Mouse (Mus musculus) 3T3-L1 (cell line): ENCODE measurements around the gene Wfdc21.

Experiments used
- DNase-seq: peaks from one replicate; pipeline ENCODE4 v3.0.0-alpha.2; 2015; ENCODE audit warnings: low read depth, low spot score

Gene Wfdc21

DNA sequence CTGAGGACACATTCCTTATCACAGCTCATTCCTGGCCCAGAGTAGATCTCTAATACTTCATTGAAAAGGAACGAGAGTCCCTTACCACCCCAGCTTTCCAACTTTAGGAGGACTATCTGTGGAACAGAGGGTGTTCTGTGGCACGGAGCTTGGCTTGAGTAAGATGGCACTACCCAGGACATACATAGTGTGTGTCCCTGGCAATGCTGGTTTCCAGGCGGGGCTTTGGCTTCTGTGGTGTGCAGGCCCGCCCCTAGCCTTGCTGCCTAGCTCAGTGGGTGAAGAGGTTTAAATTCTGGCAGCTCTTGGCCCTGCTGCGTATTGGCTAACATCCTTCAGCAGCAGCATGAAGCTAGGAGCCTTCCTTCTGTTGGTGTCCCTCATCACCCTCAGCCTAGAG, at the start of gene Wfdc21:
Gene Wfdc21, plus strand, starts transcription at position 260 of the 400 bp plus-strand sequence.
- no peak for DNase-seq

DNA sequence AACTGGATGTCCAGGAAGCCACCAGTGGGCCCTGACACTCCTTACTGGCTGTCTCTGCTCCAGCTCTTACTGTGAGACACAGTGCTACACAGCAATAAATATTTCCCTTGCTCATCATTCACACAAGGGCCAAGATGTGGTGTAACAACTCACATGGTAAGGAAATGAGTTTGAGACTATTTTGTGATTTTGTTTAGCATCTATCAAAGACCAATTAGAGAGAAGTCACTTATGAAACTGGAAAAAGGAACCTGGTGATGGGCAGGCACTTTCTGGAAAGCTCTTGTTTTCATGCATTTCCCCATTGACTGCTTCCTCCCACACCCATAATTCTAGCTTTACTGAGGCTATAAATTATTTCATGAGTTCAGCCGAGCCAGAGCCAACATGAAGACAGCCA, 43.0 kb upstream of the Wfdc21 start, which contains the start of gene Wfdc17:
Gene Wfdc17, plus strand, starts transcription at position 287 of the 400 bp plus-strand sequence.
- DNase-seq: no peak

DNA sequence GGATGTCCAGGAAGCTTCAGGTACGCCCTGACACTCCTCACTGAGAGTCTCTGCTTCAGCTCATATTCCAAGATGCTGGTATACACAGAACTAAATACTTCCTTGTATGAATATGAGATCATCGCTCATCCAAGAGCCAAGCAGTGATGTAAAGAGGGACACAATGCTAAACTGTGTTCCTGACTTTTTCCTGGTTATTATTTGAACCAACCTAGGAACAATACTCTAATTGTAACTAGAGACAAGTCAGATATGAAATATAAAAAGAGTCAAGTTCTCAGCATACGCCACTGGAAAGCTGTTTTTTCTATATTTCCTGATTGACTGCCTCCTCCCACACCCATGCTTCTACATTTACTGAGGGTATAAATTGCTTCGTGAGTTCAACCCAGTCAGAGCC, 38.0 kb upstream of the Wfdc21 start, which contains the start of gene Wfdc18:
Gene Wfdc18, plus strand, starts transcription at position 301 of the 400 bp plus-strand sequence.
- DNase-seq: no peak

DNA sequence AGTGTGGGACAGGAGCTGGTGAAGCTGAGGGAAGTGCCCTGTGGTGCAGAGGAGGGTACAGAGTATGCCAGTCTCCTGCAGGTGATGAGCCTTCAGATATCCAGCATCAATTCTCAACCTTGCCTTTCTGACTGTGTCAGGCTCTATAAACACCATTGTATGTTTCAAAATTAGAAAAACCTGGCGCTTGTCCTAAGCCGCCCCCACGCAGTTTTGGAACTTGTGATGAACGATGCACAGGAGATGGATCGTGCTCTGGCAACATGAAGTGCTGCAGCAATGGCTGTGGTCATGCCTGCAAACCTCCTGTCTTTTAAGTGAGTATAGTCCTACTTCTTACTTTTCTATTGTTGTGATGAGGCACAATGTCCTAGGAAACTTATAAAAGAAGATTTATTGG, 37.1 kb upstream of the Wfdc21 start:
- DNase-seq: no peak

DNA sequence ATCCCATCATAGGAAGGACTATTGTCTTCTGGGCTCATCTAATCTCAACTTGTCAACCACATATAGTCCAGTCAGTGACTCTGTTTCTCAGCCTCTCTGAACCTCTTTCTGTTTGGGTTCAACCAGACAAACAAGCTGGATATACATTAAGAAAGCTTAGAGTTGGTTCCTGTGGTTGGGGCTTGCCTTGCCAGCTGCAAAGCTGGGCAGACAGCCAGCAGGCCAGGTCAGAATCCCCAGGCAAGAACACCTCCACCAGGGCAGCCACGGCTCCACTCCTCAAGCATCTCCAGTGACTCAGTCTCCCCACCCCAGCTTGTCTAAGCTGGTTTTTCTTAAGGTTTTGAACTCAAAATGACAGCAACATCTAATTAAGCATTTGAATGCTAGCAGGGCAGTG, 34.1 kb upstream of the Wfdc21 start:
- peak; percentile 38 for DNase-seq

DNA sequence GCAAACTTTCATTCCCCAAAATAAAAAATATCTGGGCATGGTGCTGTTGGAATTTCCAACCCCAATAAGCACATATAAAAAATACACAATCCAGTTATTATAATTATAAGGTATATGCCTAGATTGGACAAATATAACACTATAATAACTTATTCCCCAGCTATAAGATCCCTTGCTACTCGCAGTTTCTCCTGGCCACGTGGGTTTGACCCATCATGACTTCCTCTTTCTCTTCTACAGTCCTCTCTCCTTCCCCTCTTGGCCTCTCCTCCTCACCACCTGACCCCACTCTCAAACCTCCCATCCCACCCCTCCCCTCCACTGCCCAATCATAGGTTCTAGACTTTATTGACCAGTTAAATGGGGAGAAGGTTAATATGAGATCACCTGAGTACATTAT, 32.8 kb upstream of the Wfdc21 start:
- no peak for DNase-seq

DNA sequence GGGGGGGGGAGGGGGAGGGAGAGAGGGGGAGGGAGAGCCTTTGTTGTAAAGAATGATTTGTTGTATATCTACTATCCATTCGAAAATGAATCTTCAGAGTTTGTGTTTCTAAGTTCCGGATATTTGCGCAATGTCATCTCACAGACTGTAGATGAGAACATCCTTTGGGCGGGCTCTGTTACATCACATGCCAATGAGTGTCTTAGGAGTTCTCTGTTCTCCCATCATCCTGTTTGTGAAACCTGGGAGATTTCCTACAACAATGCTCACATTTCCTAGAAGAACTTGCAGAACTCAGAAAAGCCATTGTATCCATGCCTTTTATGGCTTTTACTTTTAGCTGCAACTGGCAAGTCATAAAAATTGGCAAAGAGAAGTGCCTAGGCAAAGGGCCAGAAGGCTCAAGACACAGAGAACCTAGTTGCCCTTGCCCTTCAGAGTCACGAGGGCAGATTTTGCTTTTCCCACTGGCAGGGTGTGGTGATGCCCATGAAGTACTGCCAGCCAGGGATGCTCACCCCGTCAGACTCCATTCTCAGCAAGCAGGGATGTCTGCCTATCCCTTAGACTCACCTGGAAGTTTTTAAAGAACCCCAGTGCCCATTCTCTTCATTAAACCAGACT, 29.6 kb upstream of the Wfdc21 start:
- peak; percentile 64 for DNase-seq

DNA sequence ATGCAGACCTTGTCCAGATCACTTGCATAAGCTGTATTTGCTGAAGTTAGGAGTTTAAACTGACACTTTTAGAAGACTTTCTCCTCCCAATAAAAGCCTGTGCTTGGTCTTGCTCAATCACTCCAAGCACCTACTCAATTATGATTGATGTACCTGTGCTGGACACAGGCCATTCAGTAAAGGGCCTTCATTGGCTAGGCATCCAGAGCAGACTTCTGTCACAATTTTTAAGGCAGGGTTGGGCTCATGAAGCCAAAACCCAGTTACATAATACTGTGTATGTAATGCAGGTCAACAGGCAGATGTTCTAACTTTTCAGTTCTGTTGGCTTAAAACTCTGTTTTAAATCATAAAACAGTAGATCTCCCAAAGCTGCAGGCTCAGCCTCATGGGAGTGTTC, 26.0 kb upstream of the Wfdc21 start:
- no peak for DNase-seq

DNA sequence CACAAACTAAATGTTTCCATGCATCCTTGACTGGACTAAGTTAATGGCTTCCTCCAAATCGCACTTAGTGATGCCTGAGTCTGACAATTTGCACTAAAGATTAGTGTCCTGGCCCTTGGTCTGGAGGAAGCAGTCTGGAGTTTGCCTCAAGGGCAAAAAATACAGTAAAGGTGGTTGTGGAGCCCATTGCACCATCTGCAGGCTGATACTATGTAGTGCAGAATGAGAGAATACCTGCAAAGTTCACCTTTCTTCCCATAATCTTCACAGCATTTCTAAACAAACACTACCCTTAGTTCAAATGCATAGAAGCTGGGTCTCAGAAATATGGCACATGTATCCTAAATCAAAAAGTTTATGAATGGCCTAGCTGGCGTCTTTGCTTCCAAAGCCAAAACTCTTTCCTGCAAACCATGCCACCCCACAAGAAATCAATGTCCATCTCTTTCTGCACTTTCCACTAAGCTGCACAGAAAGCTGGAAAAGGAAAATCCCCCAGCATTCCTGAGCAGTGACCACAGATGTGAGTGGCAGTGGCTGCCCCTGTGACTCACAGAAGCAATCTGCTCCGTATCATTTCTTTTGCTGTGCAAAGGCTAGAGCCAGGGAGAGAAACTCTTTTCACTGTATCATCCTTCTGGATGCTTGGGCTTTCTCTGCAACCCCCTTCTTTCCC, 17.8 kb upstream of the Wfdc21 start:
- peak; percentile 95 for DNase-seq

DNA sequence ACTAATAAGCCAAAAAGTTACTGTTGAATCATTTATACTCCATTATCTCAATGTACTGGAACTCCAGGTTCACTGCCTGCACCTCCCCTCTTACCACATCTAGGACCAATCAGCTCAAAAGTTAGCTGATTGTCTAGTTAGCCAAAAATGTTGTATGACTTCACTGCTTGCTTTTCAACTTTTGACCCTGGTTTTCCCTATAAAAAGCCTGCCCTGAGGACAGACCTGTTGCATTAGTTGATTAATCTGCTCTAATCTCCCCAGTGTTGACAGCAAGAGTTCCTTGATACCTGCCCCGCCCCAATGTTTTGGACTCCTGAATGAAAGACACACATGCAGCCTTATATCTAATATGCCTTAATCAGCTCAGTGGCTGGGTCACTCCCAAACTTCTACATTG, 15.6 kb upstream of the Wfdc21 start:
- DNase-seq: peak; percentile 68

DNA sequence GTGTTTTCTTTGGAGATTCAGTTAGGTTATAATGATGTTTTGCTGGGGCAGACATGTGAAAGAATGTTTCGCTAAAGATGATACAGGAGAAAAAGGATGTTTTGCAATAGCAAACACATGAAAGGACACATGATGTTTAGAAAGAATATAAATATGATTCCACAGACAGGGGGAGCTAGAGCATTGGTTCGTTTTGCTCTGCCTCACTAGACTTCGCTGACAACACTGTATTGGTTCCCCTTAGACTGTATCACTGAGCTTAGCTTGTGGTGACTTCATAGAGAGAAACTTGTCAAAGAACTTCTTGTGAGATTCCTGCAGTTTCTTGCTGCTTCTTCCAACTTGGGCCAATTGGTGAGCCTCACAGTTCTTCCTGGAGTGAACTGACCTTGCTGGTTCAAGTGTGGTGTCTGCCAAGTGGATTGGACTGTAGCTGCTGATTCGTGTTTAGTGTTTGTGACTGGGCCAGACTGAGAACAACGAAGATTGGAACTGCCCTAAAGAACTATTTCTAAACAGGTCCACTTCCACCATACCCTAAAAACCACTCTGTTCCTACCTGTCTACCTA, 13.6 kb upstream of the Wfdc21 start:
- no peak for DNase-seq

DNA sequence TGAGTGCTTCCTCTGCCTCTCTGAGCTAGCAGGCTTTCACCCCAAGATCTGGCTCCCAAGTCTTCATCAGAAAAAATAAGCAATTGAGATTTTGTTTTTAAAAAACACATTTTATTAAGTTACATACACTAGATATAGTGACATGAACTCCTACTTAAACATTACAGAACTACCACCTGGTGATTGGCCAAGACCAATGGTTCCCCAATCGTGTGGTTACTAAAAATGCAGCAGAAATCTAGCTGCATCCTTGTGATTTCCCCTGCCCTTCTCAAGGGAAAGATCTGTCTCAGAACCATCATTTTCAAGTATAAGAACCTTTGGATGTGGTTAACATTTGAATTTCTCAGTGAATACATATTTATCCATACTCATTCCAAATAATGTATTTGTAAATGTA, 12.5 kb upstream of the Wfdc21 start:
- DNase-seq: no peak

DNA sequence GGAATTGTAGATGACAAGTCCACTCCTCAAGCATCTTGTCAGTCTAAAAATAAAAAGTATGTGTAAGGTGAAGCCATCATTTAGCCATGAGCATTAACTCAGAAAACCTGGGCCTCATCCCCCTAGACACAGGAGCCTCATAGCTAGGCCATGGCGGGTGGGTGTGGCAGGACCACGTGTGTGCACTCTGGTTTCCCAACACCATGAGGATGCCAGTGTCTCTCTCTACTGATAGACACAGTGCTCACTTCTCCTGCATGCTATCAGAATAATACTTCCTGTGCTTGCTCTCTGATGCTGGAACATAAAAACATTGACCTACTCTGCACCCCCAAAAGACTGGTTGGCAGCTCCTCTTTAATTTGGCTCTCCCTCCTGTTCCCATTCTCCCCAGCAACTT, 10.9 kb upstream of the Wfdc21 start:
- DNase-seq: no peak

DNA sequence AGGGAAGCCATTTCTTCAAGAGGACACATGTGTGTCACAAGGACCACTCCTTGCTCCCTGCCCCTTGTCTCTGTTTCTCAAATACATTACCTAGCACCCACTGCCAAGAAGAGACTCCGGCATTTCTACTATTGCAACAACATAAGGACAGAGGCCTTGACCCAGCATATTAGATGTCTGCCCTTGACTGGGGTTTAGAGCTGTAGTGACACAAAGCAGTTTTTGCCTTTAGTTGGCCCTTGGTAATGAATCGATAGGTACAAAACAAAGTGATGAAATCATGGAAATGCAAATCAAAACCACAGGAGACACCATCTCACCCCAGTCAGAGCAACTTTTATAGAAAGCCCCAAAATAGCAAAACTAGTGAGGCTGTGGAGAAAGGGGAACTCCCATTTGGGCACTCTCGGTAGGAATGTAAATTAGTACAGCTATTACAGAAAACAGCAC, 9.6 kb upstream of the Wfdc21 start:
- DNase-seq: no peak

DNA sequence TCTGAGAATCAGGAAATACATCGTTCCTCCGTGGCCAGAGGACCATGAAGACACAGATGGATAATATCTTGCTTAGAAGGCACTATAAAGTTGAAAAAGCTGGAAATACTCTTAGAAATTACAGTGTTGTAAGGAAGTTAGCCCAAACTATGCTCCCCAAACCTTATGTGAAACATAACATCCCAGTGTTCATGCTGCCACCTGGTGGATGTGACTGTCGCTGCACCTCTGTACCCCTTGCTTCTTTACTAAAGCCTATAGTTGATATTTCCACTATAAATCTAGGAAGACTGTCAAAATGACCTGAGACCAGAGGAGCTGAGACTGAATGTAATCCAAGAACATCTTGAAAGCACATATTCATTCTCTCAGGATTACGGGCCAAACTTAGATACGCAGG, 7.5 kb upstream of the Wfdc21 start:
- peak; percentile 89 for DNase-seq

DNA sequence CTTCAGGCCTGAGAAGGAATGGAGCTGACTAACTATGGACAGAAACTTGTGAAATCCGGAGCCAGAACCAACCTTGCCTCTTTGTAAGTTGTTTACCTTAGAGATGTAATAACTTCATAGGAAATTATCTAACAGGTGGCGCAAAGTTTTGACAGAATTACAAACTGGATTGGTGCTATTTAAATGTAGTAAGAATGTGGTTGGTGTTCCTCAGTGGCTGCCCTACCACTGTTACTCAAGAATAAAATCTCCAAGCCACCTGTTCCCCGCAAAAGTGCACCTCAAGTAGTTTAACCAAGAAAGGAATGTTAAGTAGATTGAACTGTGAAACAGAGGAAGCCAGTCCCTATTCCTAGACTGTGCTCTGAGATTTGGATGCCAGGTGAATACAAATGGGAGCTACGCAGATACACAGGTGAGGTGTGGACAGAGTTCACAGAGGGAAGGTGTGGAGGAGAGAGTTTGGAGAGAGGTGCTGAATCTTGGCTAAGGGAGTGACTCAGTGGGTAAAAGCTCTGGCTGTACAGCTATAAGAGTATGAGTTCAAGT, 6.2 kb upstream of the Wfdc21 start:
- no peak for DNase-seq

DNA sequence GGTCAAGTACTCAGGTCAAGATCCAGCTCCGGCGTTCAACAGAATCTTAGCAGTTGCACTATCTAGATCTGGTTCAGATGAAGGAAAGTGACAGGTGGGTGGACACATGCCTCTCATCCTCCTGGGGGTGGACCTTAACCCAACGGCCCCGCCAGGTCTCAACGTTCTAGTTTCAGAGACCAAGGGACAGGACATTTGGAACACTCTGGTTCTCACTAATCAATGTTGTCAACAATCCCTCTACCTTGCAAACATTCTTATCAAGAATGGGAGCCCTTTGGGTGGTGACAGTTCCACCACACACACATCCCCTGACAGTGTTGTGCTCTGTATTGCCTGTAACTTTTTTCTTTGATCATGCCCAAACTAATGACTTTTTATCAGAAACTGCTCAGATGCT, 4.9 kb upstream of the Wfdc21 start:
- no peak for DNase-seq

DNA sequence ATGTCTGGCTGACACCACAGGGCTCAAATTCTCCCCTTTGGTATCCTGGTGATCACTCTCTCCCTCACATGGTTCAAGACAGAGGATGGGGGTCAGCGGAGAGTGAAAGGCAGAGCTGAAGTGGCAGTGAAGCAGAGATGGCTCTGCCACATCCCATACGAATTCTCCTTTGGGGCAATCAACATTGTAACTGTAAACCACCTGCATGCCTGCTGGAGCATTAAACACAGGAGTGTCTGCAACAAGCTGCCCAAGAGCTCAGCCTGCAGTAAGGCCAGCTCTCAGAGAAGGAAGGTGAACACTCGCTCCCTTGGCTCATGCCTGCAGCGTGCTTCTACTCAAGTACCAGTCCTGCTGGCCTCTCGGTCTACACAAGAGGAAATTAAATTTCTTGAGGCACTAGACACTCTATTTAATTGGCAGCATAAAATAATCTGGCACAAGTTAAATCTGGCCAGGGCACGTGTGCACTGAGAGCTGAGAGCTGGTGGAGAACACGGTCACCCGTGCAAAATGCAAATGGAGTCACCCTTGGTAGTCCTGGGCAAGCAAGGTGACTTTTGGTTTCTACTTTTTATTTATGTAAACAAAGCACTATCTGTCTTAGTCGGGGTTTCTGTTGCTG, 3.9 kb upstream of the Wfdc21 start:
- DNase-seq: no peak

DNA sequence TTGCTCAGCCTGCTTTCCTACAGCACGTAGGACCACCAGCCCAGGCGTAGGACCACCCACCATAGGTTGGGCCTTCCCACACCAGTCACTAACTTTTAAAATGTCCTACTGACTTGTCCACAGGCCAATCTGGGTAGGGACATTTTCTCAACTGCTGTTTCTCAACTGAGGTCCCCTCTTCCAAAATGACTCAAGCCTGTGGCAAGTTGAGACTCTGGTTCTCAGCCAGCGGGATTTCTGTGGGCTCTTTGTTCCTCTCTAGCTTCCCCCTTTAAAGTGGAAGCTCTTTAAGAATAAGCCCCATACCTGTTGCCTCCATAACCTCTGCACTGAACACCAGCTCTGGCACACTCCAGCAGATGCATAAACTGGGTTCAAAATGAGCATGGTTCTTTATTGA, 3.2 kb upstream of the Wfdc21 start:
- no peak for DNase-seq

DNA sequence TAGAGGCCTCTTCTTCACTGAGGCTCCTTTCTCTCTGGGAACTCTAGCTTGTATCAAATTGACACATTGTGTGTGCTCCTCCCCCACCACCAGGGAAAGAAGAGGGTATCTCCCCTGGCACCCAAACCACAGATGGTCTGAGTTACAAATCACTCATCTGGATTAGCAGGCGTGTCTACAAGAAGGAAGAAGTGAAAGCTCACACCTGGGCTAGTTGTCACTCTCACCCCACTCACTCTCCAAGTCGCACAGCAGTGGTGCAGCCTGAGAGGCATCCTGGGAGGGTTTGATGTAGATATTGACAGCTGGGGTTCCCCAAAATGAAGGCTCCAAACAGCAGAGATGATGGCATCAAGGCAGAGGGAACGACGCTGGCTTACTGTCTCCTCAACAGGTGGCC, 588 bp upstream of the Wfdc21 start:
- DNase-seq: no peak

DNA sequence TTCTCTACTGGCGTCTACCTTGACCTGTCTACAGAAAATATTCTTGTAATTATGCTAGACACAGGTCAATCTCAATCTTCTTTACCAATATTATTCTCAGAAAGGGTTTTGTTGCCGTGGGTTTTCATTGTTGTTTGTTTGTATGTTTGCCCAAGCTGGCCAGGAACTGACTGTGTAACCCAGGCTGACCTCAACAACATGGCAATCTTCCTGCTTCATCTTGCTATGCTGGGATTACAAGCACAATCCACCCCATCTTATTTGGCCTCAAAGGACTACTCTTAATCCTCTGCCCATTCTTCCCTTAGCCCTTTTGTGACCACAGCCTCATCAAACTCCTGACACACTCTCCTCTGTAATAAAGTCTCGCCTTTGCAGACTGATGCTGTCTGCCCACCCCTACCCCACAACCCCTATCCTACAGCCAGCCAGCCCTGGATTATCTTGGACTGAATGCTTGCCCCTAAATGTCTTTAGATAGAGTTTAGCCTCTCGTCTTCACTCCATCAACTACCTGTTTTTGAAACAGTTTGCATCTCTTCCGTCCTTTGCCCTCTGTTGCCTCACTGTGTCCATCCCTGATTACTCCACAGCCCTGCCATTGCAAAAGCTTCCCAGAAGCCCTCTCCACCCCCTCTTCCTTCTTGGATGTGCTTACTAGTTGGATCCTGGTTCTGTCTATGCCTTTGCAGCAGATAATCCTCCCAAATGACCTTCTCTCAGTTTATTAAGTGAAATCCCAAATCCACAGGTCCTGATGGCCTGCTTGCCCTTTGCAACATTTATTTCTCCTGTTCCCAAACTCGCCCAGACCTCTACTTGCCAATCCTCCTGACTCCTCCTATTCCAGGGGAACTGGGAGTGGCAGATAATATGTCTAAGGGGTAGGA, 881 bp downstream of the Wfdc21 start:
- no peak for DNase-seq
